Mouse (Mus musculus): Measurements from ENCODE around the gene Tbx15.
"Not testable (repeated sequence)": the region's sequence is repeated elsewhere in the genome, so short reads cannot be mapped to it uniquely, and the experiment has no call there.

The Tbx15 gene

GRCm38 (mm10) chr3:99266752-99267303 lies 26.6 kb downstream of the Tbx15 start:
- no peak for DNase-seq (ENCODE audit: low read depth, low spot score)

GRCm38 (mm10) chr3:99277973-99278580 lies 37.9 kb downstream of the Tbx15 start:
- no peak for DNase-seq (ENCODE audit: low read depth, low spot score)

- DNase-seq (ENCODE audit: low read depth, low spot score), result no peak
These were observed 39.5 kb downstream of the Tbx15 start for GRCm38 (mm10) chr3:99279718-99280117.

GRCm38 (mm10) chr3:99281453-99281852 lies 41.3 kb downstream of the Tbx15 start:
- DNase-seq (ENCODE audit: low read depth, low spot score), result no peak

GRCm38 (mm10) chr3:99288302-99288701 lies 48.1 kb downstream of the Tbx15 start:
- DNase-seq (ENCODE audit: low read depth, low spot score), result no peak

- no peak for DNase-seq (ENCODE audit: low read depth, low spot score)
These were observed 50.0 kb downstream of the Tbx15 start for GRCm38 (mm10) chr3:99290064-99290702.

GRCm38 (mm10) chr3:99290878-99291277 lies 50.7 kb downstream of the Tbx15 start:
- DNase-seq (ENCODE audit: low read depth, low spot score), result no peak

- no peak for DNase-seq (ENCODE audit: low read depth, low spot score)
These were observed 51.2 kb downstream of the Tbx15 start for GRCm38 (mm10) chr3:99291386-99291785.

GRCm38 (mm10) chr3:99292531-99292931 lies 52.4 kb downstream of the Tbx15 start:
- peak; percentile 81 for DNase-seq (ENCODE audit: low read depth, low spot score)

GRCm38 (mm10) chr3:99294209-99294608 lies 54.0 kb downstream of the Tbx15 start:
- DNase-seq (ENCODE audit: low read depth, low spot score), result not testable (repeated sequence)

- DNase-seq (ENCODE audit: low read depth, low spot score), result no peak
These were observed 55.1 kb downstream of the Tbx15 start for GRCm38 (mm10) chr3:99295301-99295700.

GRCm38 (mm10) chr3:99296186-99296585 lies 56.0 kb downstream of the Tbx15 start:
- no peak for DNase-seq (ENCODE audit: low read depth, low spot score)

GRCm38 (mm10) chr3:99300846-99301245 lies 60.7 kb downstream of the Tbx15 start:
- DNase-seq (ENCODE audit: low read depth, low spot score), result no peak

- DNase-seq (ENCODE audit: low read depth, low spot score), result no peak
These were observed 70.7 kb downstream of the Tbx15 start for GRCm38 (mm10) chr3:99310877-99311276.

- DNase-seq (ENCODE audit: low read depth, low spot score), result no peak
These were observed 71.9 kb downstream of the Tbx15 start for GRCm38 (mm10) chr3:99311943-99312635.

GRCm38 (mm10) chr3:99322345-99322744 lies 82.2 kb downstream of the Tbx15 start:
- no peak for DNase-seq (ENCODE audit: low read depth, low spot score)

GRCm38 (mm10) chr3:99329316-99329715 lies 89.1 kb downstream of the Tbx15 start:
- no peak for DNase-seq (ENCODE audit: low read depth, low spot score)

- no peak for DNase-seq (ENCODE audit: low read depth, low spot score)
These were observed 90.9 kb downstream of the Tbx15 start for GRCm38 (mm10) chr3:99331086-99331485.

GRCm38 (mm10) chr3:99336866-99337265 lies 96.7 kb downstream of the Tbx15 start:
- DNase-seq (ENCODE audit: low read depth, low spot score), result no peak

- no peak for DNase-seq (ENCODE audit: low read depth, low spot score)
These were observed 98.6 kb downstream of the Tbx15 start for GRCm38 (mm10) chr3:99338756-99339155.

GRCm38 (mm10) chr3:99340021-99340420 lies 99.8 kb downstream of the Tbx15 start:
- no peak for DNase-seq (ENCODE audit: low read depth, low spot score)

- DNase-seq (ENCODE audit: low read depth, low spot score), result no peak
These were observed 139.6 kb downstream of the Tbx15 start for GRCm38 (mm10) chr3:99379616-99380250.

All from telencephalon, adult 2 months (tissue).